Mouse (Mus musculus) midbrain, embryonic 14.5 days (tissue): Measurements from ENCODE around the gene Mga. TPM values are rescaled to one million over a fixed set of nuclear protein-coding genes. Genes with fewer than 3 reads are reported as not detected.
A peak's percentile ranks its signal among the peaks of the same experiment; 100 is the strongest.

Experiments
- ATAC-seq: fragments of 200-750 bp; cut with Nextera tagmentation; 2 replicates; pipeline ENCODE4 v1.8.0; 2017; ENCODE audit warnings: moderate number of reproducible peaks, moderate library complexity; ENCODE audit not compliant: low FRiP score, low TSS enrichment
- DNase-seq: peaks from one replicate; pipeline ENCODE4 v3.0.0-alpha.2; 2015
- H3K27ac ChIP-seq: fragments of 300-500 bp; sonication (generic); replicated peaks from 2 replicates; pipeline ENCODE4 v1.5.1; 2014; ENCODE audit warnings: mild to moderate bottlenecking, low read depth, low read length, moderate library complexity
- H3K27me3 ChIP-seq: fragments of 300-500 bp; sonication (generic); 2 replicates; pipeline ENCODE4 v1.6.1; 2014; ENCODE audit warnings: low read length, control low read depth, mixed read lengths; ENCODE audit not compliant: control insufficient read depth, insufficient read depth
- H3K36me3 ChIP-seq: fragments of 300-500 bp; sonication (generic); 2 replicates; pipeline ENCODE4 v1.6.1; 2014; ENCODE audit warnings: low read length, control low read depth; ENCODE audit not compliant: control insufficient read depth, insufficient read depth
- H3K4me1 ChIP-seq: fragments of 300-500 bp; sonication (generic); 2 replicates; pipeline ENCODE4 v1.6.1; 2014; ENCODE audit warnings: mild to moderate bottlenecking, antibody characterized with exemption, low read length, control low read depth; ENCODE audit not compliant: control insufficient read depth, insufficient read depth
- H3K4me2 ChIP-seq: fragments of 300-500 bp; sonication (generic); 2 replicates; pipeline ENCODE4 v1.6.1; 2014; ENCODE audit warnings: mild to moderate bottlenecking, low read length, moderate library complexity
- H3K4me3 ChIP-seq: fragments of 300-500 bp; sonication (generic); replicated peaks from 2 replicates; pipeline ENCODE4 v1.5.1; 2014; ENCODE audit warnings: low read depth, low read length
- H3K9ac ChIP-seq: fragments of 300-500 bp; sonication (generic); replicated peaks from 2 replicates; pipeline ENCODE4 v1.6.1; 2014; ENCODE audit warnings: mild to moderate bottlenecking, low read length, moderate library complexity
- H3K9me3 ChIP-seq: fragments of 300-500 bp; sonication (generic); 2 replicates; pipeline ENCODE4 v1.6.1; 2016; ENCODE audit warnings: low read length, control low read depth, mixed read lengths; ENCODE audit not compliant: control insufficient read depth
- WGBS: fragments of 180-500 bp; shearing (Covaris S2); extraction: QIAGEN DNeasy Blood & Tissue Kit; methylation state at CpG from one replicate; pipeline ENCODE4 v1.1.7; 2014; 5-methylcytosine and 5-hydroxymethylcytosine counted together
- polyA plus RNA-seq: library from polyadenylated mRNA; unstranded; fragments of >200 nt; fragmentation: Nextera tagmentation; extraction: Ambion mirVana; gene quantifications from 2 replicates; pipeline ENCODE4 v1.2.1, GENCODE M21; 2014

The Mga gene
- polyA plus RNA-seq, 1 experiment from 2014 or later: 42.8 TPM

- Histone ChIP-seq H3K4me3 (no peak overlapping the region), H3K4me2 (no peak overlapping the region), H3K9ac (no peak overlapping the region), H3K36me3 (0 out of 2 replicates have a peak, but pooled peaks cover 4% of the 10 kb centered on the region), H3K27ac (no peak overlapping the region), H3K4me1 (no peaks in the 10 kb centered on the region), H3K9me3 (no peaks in the 10 kb centered on the region), H3K27me3 (no peaks in the 10 kb centered on the region)
- DNase-seq: no peak
- ATAC-seq: no peak
- 97% methylated on average over 7 of the region's 7 CpGs for WGBS
Measured at GRCm38 (mm10) chr2:120006696-120007095, 109.7 kb downstream of the Mga start.

- no peak overlapping the region for H3K4me2 ChIP-seq
- H3K36me3 ChIP-seq: peaks cover 8% of the 10 kb centered on the region
- H3K27ac ChIP-seq: no peak overlapping the region
- ATAC-seq (no peak), DNase-seq (no peak)
- no peak overlapping the region for H3K9ac ChIP-seq
- H3K27me3 ChIP-seq: no peaks in the 10 kb centered on the region
- H3K9me3 ChIP-seq: no peaks in the 10 kb centered on the region
- WGBS: 83% methylated on average over 4 of the region's 4 CpGs
- H3K4me3 ChIP-seq: no peak overlapping the region
- H3K4me1 ChIP-seq: no peaks in the 10 kb centered on the region
Measured at GRCm38 (mm10) chr2:120007680-120008210, 110.7 kb downstream of the Mga start.

- no peak for ATAC-seq
- Histone ChIP-seq H3K9ac (no peak overlapping the region), H3K36me3 (peaks cover 17% of the 10 kb centered on the region), H3K4me1 (no peaks in the 10 kb centered on the region), H3K9me3 (no peaks in the 10 kb centered on the region), H3K27me3 (no peaks in the 10 kb centered on the region), H3K4me3 (no peak overlapping the region), H3K4me2 (no peak overlapping the region), H3K27ac (no peak overlapping the region)
- 73% methylated on average over 4 of the region's 4 CpGs for WGBS
- DNase-seq: no peak
Measured at GRCm38 (mm10) chr2:120008672-120009071, 111.6 kb downstream of the Mga start.

- H3K4me3 ChIP-seq: no peak overlapping the region
- ATAC-seq: no peak
- WGBS: 86% methylated on average over 8 of the region's 8 CpGs
- H3K27ac ChIP-seq: no peak overlapping the region
- H3K4me2 ChIP-seq: no peak overlapping the region
- DNase-seq: peak; percentile 84
- no peaks in the 10 kb centered on the region for H3K9me3 ChIP-seq
- H3K4me1 ChIP-seq: no peaks in the 10 kb centered on the region
- peaks cover 27% of the 10 kb centered on the region for H3K36me3 ChIP-seq
- H3K9ac ChIP-seq: no peak overlapping the region
- H3K27me3 ChIP-seq: no peaks in the 10 kb centered on the region
Measured at GRCm38 (mm10) chr2:120011462-120012200, 114.6 kb downstream of the Mga start.

GRCm38 (mm10) chr2:120012924-120013323 is 115.9 kb downstream of the Mga start:
- H3K9ac ChIP-seq: no peak overlapping the region

GRCm38 (mm10) chr2:120013831-120014486 is 116.9 kb downstream of the Mga start:
- ATAC-seq (no peak), DNase-seq (no peak)
- Histone ChIP-seq H3K27ac (no peak overlapping the region), H3K4me3 (no peak overlapping the region), H3K36me3 (peaks cover 49% of the 10 kb centered on the region), H3K4me1 (no peaks in the 10 kb centered on the region), H3K27me3 (no peaks in the 10 kb centered on the region), H3K9me3 (no peaks in the 10 kb centered on the region), H3K4me2 (no peak overlapping the region), H3K9ac (no peak overlapping the region)
- 97% methylated on average over 2 of the region's 2 CpGs for WGBS

More at GRCm38 (mm10) chr2:120012924-120013323, 115.9 kb downstream of the Mga start:
- ATAC-seq: no peak
- no peaks in the 10 kb centered on the region for H3K9me3 ChIP-seq
- DNase-seq: no peak
- H3K27ac ChIP-seq: no peak overlapping the region
- no peak overlapping the region for H3K4me3 ChIP-seq
- no peak overlapping the region for H3K4me2 ChIP-seq
- no peaks in the 10 kb centered on the region for H3K27me3 ChIP-seq
- H3K36me3 ChIP-seq: peaks cover 40% of the 10 kb centered on the region
- H3K4me1 ChIP-seq: no peaks in the 10 kb centered on the region
- WGBS: 88% methylated on average over 13 of the region's 13 CpGs

GRCm38 (mm10) chr2:120015882-120016281 is 118.9 kb downstream of the Mga start:
- Histone ChIP-seq H3K4me3 (no peak overlapping the region), H3K36me3 (peaks cover 68% of the 10 kb centered on the region)
- no peak for ATAC-seq

GRCm38 (mm10) chr2:120017599-120017998 is 120.6 kb downstream of the Mga start:
- no peak for DNase-seq
- no peaks in the 10 kb centered on the region for H3K27me3 ChIP-seq
- H3K9me3 ChIP-seq: no peaks in the 10 kb centered on the region
- no peak overlapping the region for H3K4me2 ChIP-seq
- H3K4me1 ChIP-seq: no peaks in the 10 kb centered on the region
- H3K4me3 ChIP-seq: no peak overlapping the region
- H3K9ac ChIP-seq: no peak overlapping the region
- WGBS: 92% methylated on average over 12 of the region's 12 CpGs
- H3K36me3 ChIP-seq: peaks cover 83% of the 10 kb centered on the region
- ATAC-seq: no peak
- H3K27ac ChIP-seq: no peak overlapping the region

More at GRCm38 (mm10) chr2:120015882-120016281, 118.9 kb downstream of the Mga start:
- WGBS: 96% methylated on average over 4 of the region's 4 CpGs
- H3K4me2 ChIP-seq: no peak overlapping the region
- H3K27me3 ChIP-seq: no peaks in the 10 kb centered on the region
- H3K9ac ChIP-seq: no peak overlapping the region
- H3K27ac ChIP-seq: no peak overlapping the region
- no peak for DNase-seq
- H3K9me3 ChIP-seq: no peaks in the 10 kb centered on the region
- H3K4me1 ChIP-seq: no peaks in the 10 kb centered on the region
